22 mouse cellular contexts compared by ENCODE assay signal in genomic region chr13:46423805-46424204, GRCm38 (mm10). TPM values are rescaled to one million over a fixed set of nuclear protein-coding genes. Genes with fewer than 3 reads are reported as not detected.
DNase-seq lines count a peak whose midpoint lies in the region; ATAC-seq and TF ChIP-seq lines count a peak whose summit lies in the region.
"Had no signal": no experiment of that assay in that cellular context is flagged by ENCODE, and none has a peak within 500 bp of the region (broad histone marks: within the 10 kb centered on the region; RNA-seq: fewer than 3 reads in every experiment).

No protein-coding gene starts in this region.

- intact Hi-C loops in heart, adult 2 months (cut with DNase I), result loop anchor here (5.0 kb wide), 2 partner anchors 67 to 148 kb away; no protein-coding TSS in a partner anchor

- peak overlapping the region; percentile 92 for H3K27ac ChIP-seq in heart, adult 2 months
- H3K27ac ChIP-seq in midbrain, embryonic 10.5 days (replicated peaks), result no peak overlapping the region
- no peak overlapping the region for H3K27ac ChIP-seq in midbrain, postnatal 0 days (ENCODE audit: low read depth, low read length)
- H3K27ac ChIP-seq in heart, postnatal 0 days (ENCODE audit: low read depth), result peak overlapping the region; percentile 97
- H3K27ac ChIP-seq: embryonic facial prominence, embryonic 10.5 days; forebrain, embryonic 13.5 days; hindbrain, embryonic 12.5 days; hindbrain, postnatal 0 days had no signal

- no peak overlapping the region for H3K9ac ChIP-seq in heart, adult 2 months (ENCODE audit: low read depth, low read length)
- H3K9ac ChIP-seq in midbrain, postnatal 0 days (replicated peaks; ENCODE audit: low read length, poor library complexity, severe bottlenecking), result no peak overlapping the region
- peak overlapping the region; percentile 83 for H3K9ac ChIP-seq in heart, postnatal 0 days (replicated peaks; ENCODE audit: low read depth, low read length)
- H3K9ac ChIP-seq: forebrain, embryonic 13.5 days; forebrain, postnatal 0 days; hindbrain, embryonic 12.5 days had no signal

- H3K4me2 ChIP-seq in midbrain, postnatal 0 days (ENCODE audit: low read depth, low read length, poor library complexity, severe bottlenecking), result no peak overlapping the region
- peak overlapping the region; percentile 55 for H3K4me2 ChIP-seq in heart, postnatal 0 days (ENCODE audit: low read depth, low read length)
- H3K4me2 ChIP-seq: forebrain, embryonic 13.5 days; hindbrain, embryonic 12.5 days had no signal

- WGBS in heart, adult 2 months, result 49% methylated on average over 7 of the region's 7 CpGs
- 96% methylated on average over 7 of the region's 7 CpGs for WGBS in midbrain, embryonic 10.5 days
- 98% methylated on average over 7 of the region's 7 CpGs for WGBS in midbrain, postnatal 0 days
- 35% methylated on average over 7 of the region's 7 CpGs for WGBS in heart, postnatal 0 days

- H3K4me3 ChIP-seq in heart, adult 2 months, result peak overlapping the region; percentile 0
- H3K4me3 ChIP-seq in midbrain, embryonic 10.5 days, result no peak overlapping the region
- H3K4me3 ChIP-seq in midbrain, postnatal 0 days (ENCODE audit: low read depth, low read length), result no peak overlapping the region
- H3K4me3 ChIP-seq in heart, postnatal 0 days (ENCODE audit: low read depth, low read length), result peak overlapping the region; percentile 67
- H3K4me3 ChIP-seq: embryonic facial prominence, embryonic 10.5 days; forebrain, embryonic 13.5 days; hindbrain, embryonic 12.5 days had no signal

- H3K36me3 ChIP-seq in heart, adult 2 months (ENCODE audit: control insufficient read depth, insufficient read depth, low read length), result peaks cover 35% of the 10 kb centered on the region
- peaks cover 62% of the 10 kb centered on the region for H3K36me3 ChIP-seq in midbrain, embryonic 10.5 days
- peaks cover 4% of the 10 kb centered on the region for H3K36me3 ChIP-seq in midbrain, postnatal 0 days (ENCODE audit: insufficient read depth, low read length)
- H3K36me3 ChIP-seq in heart, postnatal 0 days (replicated peaks; ENCODE audit: control insufficient read depth, insufficient read depth, low read length), result peaks cover 11% of the 10 kb centered on the region

- no peaks in the 10 kb centered on the region for H3K27me3 ChIP-seq in heart, adult 2 months (ENCODE audit: control insufficient read depth, insufficient read depth, low read length)
- no peaks in the 10 kb centered on the region for H3K27me3 ChIP-seq in midbrain, embryonic 10.5 days (ENCODE audit: low read depth, poor library complexity, severe bottlenecking)
- no peaks in the 10 kb centered on the region for H3K27me3 ChIP-seq in midbrain, postnatal 0 days (ENCODE audit: insufficient read depth, low read length)
- H3K27me3 ChIP-seq in heart, postnatal 0 days (ENCODE audit: control insufficient read depth, insufficient read depth, low read length), result no peaks in the 10 kb centered on the region
- H3K27me3 ChIP-seq: CH12.LX; forebrain, embryonic 13.5 days; hindbrain, embryonic 12.5 days had no signal

- no peak for TF ChIP-seq CTCF in heart, adult 2 months (IDR thresholded peaks at IDR 0.05)
- TF ChIP-seq CTCF in midbrain, postnatal 0 days (IDR thresholded peaks at IDR 0.05), result no peak
- no peak for TF ChIP-seq CTCF in heart, postnatal 0 days (IDR thresholded peaks at IDR 0.05; ENCODE audit: low read depth)

- peaks cover 1% of the 10 kb centered on the region; the same call in 1 of the 2 replicates for H3K4me1 ChIP-seq in heart, adult 2 months (ENCODE audit: control insufficient read depth, insufficient read depth, low read length)
- peaks cover 18% of the 10 kb centered on the region for H3K4me1 ChIP-seq in midbrain, embryonic 10.5 days
- H3K4me1 ChIP-seq in midbrain, postnatal 0 days (ENCODE audit: insufficient read depth, low read length), result 0 out of 2 replicates have a peak, but pooled peaks cover 3% of the 10 kb centered on the region
- H3K4me1 ChIP-seq in heart, postnatal 0 days (ENCODE audit: control insufficient read depth, insufficient read depth), result peaks cover 10% of the 10 kb centered on the region; the same call in 1 of the 2 replicates

- no peaks in the 10 kb centered on the region for H3K79me2 ChIP-seq in heart, adult 2 months (replicated peaks; ENCODE audit: control insufficient read depth, insufficient read depth, low read length)

- DNase-seq in heart, adult 2 months, result no peak
- DNase-seq in heart, adult 9 months (ENCODE audit: low spot score in 2 of 2), result no peak
- peak; percentile 1 for DNase-seq in midbrain, embryonic 10.5 days (ENCODE audit: low spot score)
- DNase-seq in midbrain, postnatal 0 days (ENCODE audit: low spot score), result no peak
- DNase-seq in heart, postnatal 0 days (ENCODE audit: low spot score), result peak; percentile 41
- no peak for DNase-seq in cerebellum, postnatal 4 days (ENCODE audit: low spot score in 2 of 2)
- DNase-seq in cerebellum, postnatal 25 days, result no peak
- DNase-seq: adrenal gland, postnatal 14 days; cerebellum, adult 11-12 months; cerebellum, adult 9-10 months; cerebellum, postnatal 36 days; forebrain, postnatal 0 days; gastrocnemius, postnatal 36 days; kidney, adult 11 months; kidney, adult 9 months had no signal

- no peak for TF ChIP-seq EP300 in heart, adult 2 months (IDR thresholded peaks at IDR 0.05; ENCODE audit: insufficient read depth, low read depth, low read length)
- TF ChIP-seq EP300 in heart, postnatal 0 days (IDR thresholded peaks at IDR 0.05; ENCODE audit: low read depth), result no peak

- TF ChIP-seq POLR2A in heart, adult 2 months (IDR thresholded peaks at IDR 0.05; ENCODE audit: insufficient read depth, low read depth, low read length), result no peak

- no peak for ATAC-seq in midbrain, postnatal 0 days (ENCODE audit: low FRiP score)
- ATAC-seq in heart, postnatal 0 days (ENCODE audit: insufficient read depth, low read depth), result no peak
- ATAC-seq: activated CD4-positive, CD25-positive, alpha-beta regulatory T cell, adult 4 months; forebrain, embryonic 13.5 days; forebrain, postnatal 0 days; hindbrain, postnatal 0 days; Patski had no signal

- H3K9me3 ChIP-seq in midbrain, embryonic 10.5 days (replicated peaks), result no peaks in the 10 kb centered on the region
- no peaks in the 10 kb centered on the region for H3K9me3 ChIP-seq in midbrain, postnatal 0 days (ENCODE audit: low read length)
- no peaks in the 10 kb centered on the region for H3K9me3 ChIP-seq in heart, postnatal 0 days (replicated peaks; ENCODE audit: control insufficient read depth, low read length)
- H3K9me3 ChIP-seq: embryonic facial prominence, embryonic 10.5 days; hindbrain, embryonic 12.5 days had no signal

RNA-seq across cellular contexts. Expression of gene Rbm24, which starts 5.6 kb away (rescaled TPM):
- 100 to 1,000 TPM; 176 to 182 TPM for total RNA-seq in heart, adult 2 months (2021)
- 225 and 252 TPM in 2 replicates for polyA plus RNA-seq in heart, adult 2 months (2012; rRNA removed)
- 1.9 and 2.1 TPM in 2 replicates for polyA plus RNA-seq in midbrain, embryonic 10.5 days (2016; fragmentation: Nextera tagmentation; extraction: Ambion mirVana)
- total RNA-seq in midbrain, postnatal 0 days (2014; rRNA removed), result 10.7 and 20.1 TPM in 2 replicates
- polyA plus RNA-seq in midbrain, postnatal 0 days (2015; fragmentation: Nextera tagmentation; extraction: Ambion mirVana), result 3.7 and 4.0 TPM in 2 replicates
- 506 and 538 TPM in 2 replicates for total RNA-seq in heart, postnatal 0 days (2014; rRNA removed; ENCODE audit: low replicate concordance)
- polyA plus RNA-seq in heart, postnatal 0 days (2015; fragmentation: Nextera tagmentation; extraction: Ambion mirVana), result 60.0 and 69.7 TPM in 2 replicates
- total RNA-seq: CH12.LX had no signal
- polyA plus RNA-seq: activated CD4-positive, CD25-positive, alpha-beta regulatory T cell, adult 4 months had no signal

Comparison
In these comparisons a context has a peak if more than half of its experiments do, and no peak if none do; other contexts are left out.
1. DNase-seq: peak in midbrain, embryonic 10.5 days (single experiment) and heart, postnatal 0 days (single experiment); none in heart, adult 2 months (0 of 2), heart, adult 9 months (0 of 2), midbrain, postnatal 0 days (single experiment), cerebellum, postnatal 4 days (0 of 2) and cerebellum, postnatal 25 days (0 of 2).
2. H3K27ac ChIP-seq: peak in heart, adult 2 months (single experiment) and heart, postnatal 0 days (single experiment); none in midbrain, embryonic 10.5 days (single experiment) and midbrain, postnatal 0 days (single experiment).
3. H3K4me3 ChIP-seq: peak in heart, adult 2 months (single experiment) and heart, postnatal 0 days (single experiment); none in midbrain, embryonic 10.5 days (single experiment) and midbrain, postnatal 0 days (single experiment).
4. RNA of gene Rbm24, which starts 5.6 kb away (polyA plus RNA-seq): 225 to 252 TPM in heart, adult 2 months and 60.0 to 69.7 TPM in heart, postnatal 0 days; 3.7 to 4.0 TPM in midbrain, postnatal 0 days and 1.9 to 2.1 TPM in midbrain, embryonic 10.5 days; every median in the first group is over 10 times any median in the second.